Mouse (Mus musculus) E14TG2a.4 (cell line): ENCODE measurements at regions not wholly inside any gene's neighbourhood (a gene's known extent, or its start where the extent isn't known, plus 50 kb on each side); places are given as distances from the start of the nearest gene placed in this dataset.

ENCODE experiments used
- CTCF ChIP-seq: conservative IDR thresholded peaks from 2 replicates; pipeline ENCODE4 v1.5.1; 2014; ENCODE audit warnings: low read length
- NANOG ChIP-seq: IDR thresholded peaks from 2 replicates; pipeline ENCODE4 v1.6.1; 2014; ENCODE audit warnings: borderline replicate concordance, low read length, mixed read lengths
- POU5F1 ChIP-seq: IDR thresholded peaks from 2 replicates; pipeline ENCODE4 v1.6.1; 2014; ENCODE audit warnings: low read length, borderline replicate concordance

DNA sequence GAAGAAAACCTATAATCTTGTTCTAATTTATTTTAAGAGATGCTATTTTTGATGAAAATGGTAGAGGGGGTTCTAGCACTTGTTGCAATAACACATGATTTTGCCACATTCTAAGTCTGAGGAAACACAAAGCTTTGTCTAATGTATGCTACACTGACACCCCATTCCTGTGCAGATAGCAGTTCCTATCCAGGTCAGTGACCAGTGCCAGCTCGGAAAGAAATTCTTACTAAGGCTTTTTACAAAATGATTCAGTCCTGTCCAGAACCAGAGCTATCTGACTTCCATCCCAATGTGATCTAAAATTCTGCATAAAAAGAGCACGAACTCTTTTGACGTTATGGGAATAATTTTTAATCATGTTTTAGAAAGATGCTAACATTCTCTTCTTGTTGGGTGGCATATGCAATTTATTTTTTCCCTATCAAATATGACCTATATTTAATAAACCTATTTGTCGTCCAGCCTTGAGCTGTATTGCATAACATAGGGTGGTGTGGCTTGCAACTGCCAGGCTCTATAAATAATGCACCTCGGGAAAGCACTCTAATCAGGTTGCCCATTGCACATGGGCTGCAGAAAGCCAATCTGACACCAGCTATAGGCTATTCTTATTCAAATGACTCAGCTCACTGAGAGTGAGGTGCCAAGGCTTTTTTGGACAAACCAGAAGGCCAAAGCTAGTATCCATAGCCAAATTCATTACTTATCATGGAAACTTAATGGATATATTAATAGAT, 385.7 kb upstream of the Cwc22 start:
- TF ChIP-seq CTCF (no peak), POU5F1 (no peak), NANOG (no peak)
